Mouse (Mus musculus): ENCODE measurements around the gene Abca8a. TPM values are rescaled to one million over a fixed set of nuclear protein-coding genes. Genes with fewer than 3 reads are reported as not detected.

Abca8a gene
- total and polyA plus RNA-seq, 2 experiments from 2014 or later, result 0.70 to 0.78 TPM

DNA sequence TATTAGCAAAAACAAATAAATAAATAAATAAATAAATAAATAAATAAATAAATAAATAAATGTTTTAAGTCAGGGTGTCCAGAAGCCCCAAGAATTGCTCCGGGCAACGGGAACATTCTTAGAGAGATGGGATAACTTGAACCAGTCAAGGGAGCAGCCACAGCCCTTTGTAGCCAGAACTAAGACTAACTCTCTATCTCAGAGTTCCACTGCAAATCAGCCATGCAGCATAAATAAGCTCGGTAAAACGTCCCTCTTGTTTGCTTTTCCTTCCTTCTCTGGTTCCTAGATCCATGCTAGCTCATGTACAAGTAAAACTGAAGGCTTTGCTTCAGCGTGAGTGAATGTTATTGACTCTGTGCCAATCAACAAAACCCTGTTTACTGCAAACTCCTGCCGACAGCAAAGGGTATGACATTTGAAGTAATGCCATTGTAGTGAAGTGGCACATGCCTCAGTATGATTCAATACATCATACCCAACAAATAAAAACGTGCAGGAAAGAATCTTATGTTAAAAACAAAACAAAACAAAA, 865 bp downstream of the Abca8a start:
- WGBS, result 51% methylated on average over 7 of the region's 7 CpGs
- no peak for ATAC-seq

DNA sequence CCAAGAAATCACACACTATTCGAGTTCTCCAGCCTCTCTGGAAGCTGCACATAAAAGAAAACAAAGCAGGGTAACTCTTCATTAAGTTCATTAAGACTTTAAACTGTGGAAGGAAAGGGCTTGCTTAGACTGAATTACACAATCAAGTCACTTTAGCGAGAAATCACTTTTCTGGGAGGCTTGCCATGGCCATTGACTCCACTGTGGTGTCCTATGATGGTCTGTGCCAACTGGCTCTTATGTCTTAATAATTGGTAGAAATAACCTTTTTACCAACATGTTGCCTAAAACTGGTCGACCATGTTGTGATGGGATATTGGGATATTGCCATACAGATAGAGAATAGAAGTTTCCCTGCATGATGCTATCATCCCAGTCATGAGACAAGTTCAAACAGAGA, 1.5 kb downstream of the Abca8a start:
- no peak for TF ChIP-seq CTCF (IDR thresholded peaks at IDR 0.05; ENCODE audit: low read depth)
- H3K9me3 ChIP-seq (ENCODE audit: low read length), result no peaks in the 10 kb centered on the region
- ATAC-seq (peak; percentile 40; the same call in 1 of the 2 replicates), DNase-seq (ENCODE audit: low spot score) (peak; percentile 65)
- no peak overlapping the region for H3K9ac ChIP-seq (replicated peaks; ENCODE audit: low read length)
- H3K27me3 ChIP-seq (ENCODE audit: insufficient read depth, low read length), result no peaks in the 10 kb centered on the region
- no peak overlapping the region for H3K4me3 ChIP-seq (ENCODE audit: low read length)
- no peaks in the 10 kb centered on the region for H3K36me3 ChIP-seq (ENCODE audit: insufficient read depth, low read length)
- no peaks in the 10 kb centered on the region for H3K4me1 ChIP-seq (ENCODE audit: insufficient read depth, low read length)
- whole genome bisulfite sequencing, result 53% methylated on average over 3 of the region's 3 CpGs
- H3K4me2 ChIP-seq (ENCODE audit: low read depth, low read length), result no peak overlapping the region
- no peak overlapping the region for H3K27ac ChIP-seq

More for the DNA sequence above, 865 bp downstream of the Abca8a start:
- H3K4me2 ChIP-seq (ENCODE audit: low read depth, low read length), result no peak overlapping the region
- no peak overlapping the region for H3K27ac ChIP-seq
- TF ChIP-seq CTCF (IDR thresholded peaks at IDR 0.05; ENCODE audit: low read depth), result no peak
- peak; percentile 29 for DNase-seq (ENCODE audit: low spot score)
- H3K27me3 ChIP-seq (ENCODE audit: insufficient read depth, low read length), result no peaks in the 10 kb centered on the region
- H3K4me1 ChIP-seq (ENCODE audit: insufficient read depth, low read length), result no peaks in the 10 kb centered on the region
- H3K4me3 ChIP-seq (ENCODE audit: low read length), result no peak overlapping the region
- H3K36me3 ChIP-seq (ENCODE audit: insufficient read depth, low read length), result no peaks in the 10 kb centered on the region
- H3K9ac ChIP-seq (replicated peaks; ENCODE audit: low read length), result no peak overlapping the region
- no peaks in the 10 kb centered on the region for H3K9me3 ChIP-seq (ENCODE audit: low read length)

DNA sequence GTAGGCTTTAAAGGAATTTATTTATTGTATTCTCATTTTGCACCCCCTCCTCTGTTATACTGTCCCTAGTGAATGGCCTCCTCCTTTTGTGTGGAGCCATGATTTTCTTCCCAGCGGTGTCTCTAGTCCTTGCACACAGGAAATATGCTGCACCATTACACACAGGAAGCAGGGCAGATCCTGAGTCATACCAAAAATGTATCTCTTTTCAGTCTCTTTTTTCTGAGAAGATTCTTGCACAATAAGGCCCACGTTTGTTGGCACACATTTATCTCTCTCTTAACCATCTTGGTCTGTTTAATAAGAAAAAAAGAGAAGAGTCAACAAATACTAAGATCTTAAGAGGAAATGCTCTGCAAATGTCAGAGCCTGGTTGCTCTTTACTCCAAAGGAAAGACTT, 4.5 kb downstream of the Abca8a start:
- WGBS, result 65% methylated on average over 2 of the region's 2 CpGs
- no peaks in the 10 kb centered on the region for H3K27me3 ChIP-seq (ENCODE audit: insufficient read depth, low read length)
- H3K36me3 ChIP-seq (ENCODE audit: insufficient read depth, low read length), result no peaks in the 10 kb centered on the region
- H3K4me1 ChIP-seq (ENCODE audit: insufficient read depth, low read length), result no peaks in the 10 kb centered on the region
- no peaks in the 10 kb centered on the region for H3K9me3 ChIP-seq (ENCODE audit: low read length)
- H3K4me2 ChIP-seq (ENCODE audit: low read depth, low read length), result no peak overlapping the region
- no peak for TF ChIP-seq CTCF (IDR thresholded peaks at IDR 0.05; ENCODE audit: low read depth)
- no peak for DNase-seq (ENCODE audit: low spot score)
- ATAC-seq, result no peak
- no peak overlapping the region for H3K4me3 ChIP-seq (ENCODE audit: low read length)
- no peak overlapping the region for H3K27ac ChIP-seq
- H3K9ac ChIP-seq (replicated peaks; ENCODE audit: low read length), result no peak overlapping the region

GRCm38 (mm10) chr11:110072158-110072557, 23.6 kb downstream of the Abca8a start:
- no peak overlapping the region for H3K27ac ChIP-seq
- no peak for DNase-seq (ENCODE audit: low spot score)
- no peaks in the 10 kb centered on the region for H3K36me3 ChIP-seq (ENCODE audit: insufficient read depth, low read length)
- no peak overlapping the region for H3K9ac ChIP-seq (replicated peaks; ENCODE audit: low read length)
- H3K9me3 ChIP-seq (ENCODE audit: low read length), result no peaks in the 10 kb centered on the region
- no peaks in the 10 kb centered on the region for H3K27me3 ChIP-seq (ENCODE audit: insufficient read depth, low read length)
- no peak for ATAC-seq
- TF ChIP-seq CTCF (IDR thresholded peaks at IDR 0.05; ENCODE audit: low read depth), result no peak
- WGBS, result 87% methylated on average over 3 of the region's 3 CpGs
- no peaks in the 10 kb centered on the region for H3K4me1 ChIP-seq (ENCODE audit: insufficient read depth, low read length)
- no peak overlapping the region for H3K4me3 ChIP-seq (ENCODE audit: low read length)
- H3K4me2 ChIP-seq (ENCODE audit: low read depth, low read length), result no peak overlapping the region

GRCm38 (mm10) chr11:110061032-110061431, 34.7 kb downstream of the Abca8a start:
- H3K9ac ChIP-seq (replicated peaks; ENCODE audit: low read length), result no peak overlapping the region
- no peak overlapping the region for H3K4me2 ChIP-seq (ENCODE audit: low read depth, low read length)
- TF ChIP-seq CTCF (IDR thresholded peaks at IDR 0.05; ENCODE audit: low read depth), result no peak
- DNase-seq (ENCODE audit: low spot score) (no peak), ATAC-seq (no peak)
- 74% methylated on average over 4 of the region's 4 CpGs for WGBS
- H3K9me3 ChIP-seq (ENCODE audit: low read length), result no peaks in the 10 kb centered on the region
- H3K4me3 ChIP-seq (ENCODE audit: low read length), result no peak overlapping the region
- no peaks in the 10 kb centered on the region for H3K4me1 ChIP-seq (ENCODE audit: insufficient read depth, low read length)
- H3K27ac ChIP-seq, result no peak overlapping the region
- H3K36me3 ChIP-seq (ENCODE audit: insufficient read depth, low read length), result no peaks in the 10 kb centered on the region
- H3K27me3 ChIP-seq (ENCODE audit: insufficient read depth, low read length), result no peaks in the 10 kb centered on the region

DNA sequence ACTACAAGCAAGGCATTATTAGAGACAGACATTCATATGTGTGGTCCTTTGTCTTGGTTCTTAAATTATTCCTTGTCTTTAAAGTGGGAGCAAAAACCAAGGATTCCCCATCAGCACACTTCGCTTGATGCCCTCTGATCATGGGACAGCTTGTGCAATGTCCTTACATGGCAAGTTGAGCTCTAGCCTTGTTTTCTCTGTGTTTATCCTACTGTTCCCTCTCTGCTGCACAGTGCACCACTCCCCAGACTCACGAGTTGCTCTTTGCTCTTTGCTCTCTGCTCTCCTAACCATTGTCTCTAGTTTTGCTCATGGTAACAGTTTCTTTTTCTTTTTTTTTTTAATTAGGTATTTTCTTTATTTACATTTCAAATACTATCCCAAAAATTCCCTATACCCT, 35.7 kb downstream of the Abca8a start:
- no peak overlapping the region for H3K9ac ChIP-seq (replicated peaks; ENCODE audit: low read length)
- no peaks in the 10 kb centered on the region for H3K9me3 ChIP-seq (ENCODE audit: low read length)
- no peak for ATAC-seq
- H3K4me3 ChIP-seq (ENCODE audit: low read length), result no peak overlapping the region
- no peaks in the 10 kb centered on the region for H3K4me1 ChIP-seq (ENCODE audit: insufficient read depth, low read length)
- H3K4me2 ChIP-seq (ENCODE audit: low read depth, low read length), result no peak overlapping the region
- no peaks in the 10 kb centered on the region for H3K36me3 ChIP-seq (ENCODE audit: insufficient read depth, low read length)
- DNase-seq (ENCODE audit: low spot score), result no peak
- H3K27me3 ChIP-seq (ENCODE audit: insufficient read depth, low read length), result no peaks in the 10 kb centered on the region
- no peak overlapping the region for H3K27ac ChIP-seq
- 79% methylated on average over 2 of the region's 2 CpGs for WGBS
- TF ChIP-seq CTCF (IDR thresholded peaks at IDR 0.05; ENCODE audit: low read depth), result no peak

GRCm38 (mm10) chr11:110053681-110054080, 42.1 kb downstream of the Abca8a start:
- H3K9me3 ChIP-seq (ENCODE audit: low read length), result no peaks in the 10 kb centered on the region
- H3K27ac ChIP-seq, result no peak overlapping the region
- WGBS, result 75% methylated on average over 3 of the region's 3 CpGs
- no peak overlapping the region for H3K4me3 ChIP-seq (ENCODE audit: low read length)
- no peak overlapping the region for H3K9ac ChIP-seq (replicated peaks; ENCODE audit: low read length)
- no peaks in the 10 kb centered on the region for H3K36me3 ChIP-seq (ENCODE audit: insufficient read depth, low read length)
- no peaks in the 10 kb centered on the region for H3K4me1 ChIP-seq (ENCODE audit: insufficient read depth, low read length)
- no peaks in the 10 kb centered on the region for H3K27me3 ChIP-seq (ENCODE audit: insufficient read depth, low read length)
- H3K4me2 ChIP-seq (ENCODE audit: low read depth, low read length), result no peak overlapping the region
- no peak for ATAC-seq
- DNase-seq (ENCODE audit: low spot score), result no peak
- no peak for TF ChIP-seq CTCF (IDR thresholded peaks at IDR 0.05; ENCODE audit: low read depth)
